Mouse (Mus musculus): ENCODE results near the gene Zfp219. TPM values are rescaled to one million over a fixed set of nuclear protein-coding genes. Genes with fewer than 3 reads are reported as not detected.

Zfp219 gene
- polyA plus RNA-seq, 1 experiment from 2014 or later, result 32.9 TPM

DNA sequence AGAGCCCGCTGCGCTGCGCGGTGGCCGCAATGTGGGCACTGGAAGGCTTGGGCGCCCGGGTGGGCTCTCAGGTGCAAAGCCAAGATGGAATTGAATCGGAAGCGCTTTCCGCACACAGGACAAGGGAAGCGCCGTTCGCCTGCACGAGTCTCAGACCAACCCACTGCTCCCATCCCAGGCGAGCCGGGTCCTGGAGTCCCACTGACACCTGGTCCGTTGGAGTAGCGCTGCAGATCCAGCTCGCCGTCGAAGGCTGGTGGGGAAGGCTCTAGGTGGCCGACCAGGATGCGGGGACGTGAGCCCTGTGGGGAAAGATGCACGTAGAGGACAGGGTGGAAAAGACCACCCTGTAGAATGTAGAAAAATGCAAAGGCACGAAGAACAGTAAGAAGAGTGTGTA lies 11.2 kb downstream of the Zfp219 start:
- H3K4me3 ChIP-seq (replicated peaks), result no peak overlapping the region
- no peak overlapping the region for H3K9ac ChIP-seq
- peaks cover 22% of the 10 kb centered on the region for H3K4me1 ChIP-seq
- no peak for ATAC-seq (ENCODE audit: insufficient read depth, low FRiP score, low read depth)
- H3K4me2 ChIP-seq, result peak overlapping the region; percentile 17
- H3K27me3 ChIP-seq (replicated peaks), result no peaks in the 10 kb centered on the region
- no peaks in the 10 kb centered on the region for H3K9me3 ChIP-seq
- peaks cover 39% of the 10 kb centered on the region for H3K36me3 ChIP-seq
- no peak overlapping the region for H3K27ac ChIP-seq
- 62% methylated on average over 26 of the region's 26 CpGs for WGBS

DNA sequence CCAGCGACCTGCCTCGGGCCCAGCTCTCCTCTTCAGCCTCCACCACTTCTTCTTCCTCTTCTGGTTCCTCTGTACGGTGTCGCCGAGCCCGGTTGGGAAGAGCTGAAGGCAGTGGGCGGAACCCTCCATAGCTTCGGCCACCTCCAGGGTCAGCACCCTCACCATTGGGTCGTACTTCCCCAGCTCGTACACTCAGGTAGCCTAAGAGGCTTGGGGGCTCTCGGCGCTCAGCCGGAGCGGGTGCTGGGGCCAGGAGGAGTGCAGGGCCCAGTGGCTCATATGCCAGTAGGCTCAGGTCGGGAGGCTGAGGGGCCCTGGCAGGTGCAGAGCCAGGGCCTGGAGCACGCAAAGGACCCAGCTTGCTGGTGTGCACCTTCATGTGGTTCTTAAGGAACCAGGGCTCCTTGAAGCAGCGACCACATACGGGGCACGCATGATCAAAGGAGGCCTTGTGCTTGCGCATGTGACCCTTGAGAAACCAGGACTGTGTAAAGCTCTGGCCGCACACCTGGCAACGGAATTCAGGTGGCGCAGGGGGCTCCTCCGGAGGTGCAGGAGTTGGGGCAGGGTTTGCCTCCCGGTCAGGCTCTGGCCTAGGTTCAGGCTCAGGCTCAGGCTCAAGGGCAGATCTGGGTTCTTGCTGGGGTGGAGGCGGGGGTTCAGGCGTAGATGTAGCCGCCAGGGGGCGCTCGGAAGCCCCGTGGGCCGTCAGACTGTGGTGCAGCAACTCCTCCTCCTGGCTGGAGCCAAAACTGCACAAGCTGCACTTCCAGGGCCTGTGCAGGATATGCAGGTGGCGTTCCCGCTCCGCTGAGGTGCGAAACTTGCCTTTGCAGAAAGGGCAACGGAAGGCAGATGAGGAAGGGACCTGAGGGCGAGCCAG lies 12.0 kb downstream of the Zfp219 start:
- 56% methylated on average over 38 of the region's 38 CpGs for WGBS
- Histone ChIP-seq H3K4me1 (peaks cover 22% of the 10 kb centered on the region), H3K27ac (no peak overlapping the region), H3K4me3 (replicated peaks) (no peak overlapping the region), H3K4me2 (peak overlapping the region; percentile 17), H3K36me3 (peaks cover 43% of the 10 kb centered on the region), H3K9ac (no peak overlapping the region), H3K27me3 (replicated peaks) (no peaks in the 10 kb centered on the region), H3K9me3 (no peaks in the 10 kb centered on the region)
- peak; percentile 57 for ATAC-seq (ENCODE audit: insufficient read depth, low FRiP score, low read depth)

DNA sequence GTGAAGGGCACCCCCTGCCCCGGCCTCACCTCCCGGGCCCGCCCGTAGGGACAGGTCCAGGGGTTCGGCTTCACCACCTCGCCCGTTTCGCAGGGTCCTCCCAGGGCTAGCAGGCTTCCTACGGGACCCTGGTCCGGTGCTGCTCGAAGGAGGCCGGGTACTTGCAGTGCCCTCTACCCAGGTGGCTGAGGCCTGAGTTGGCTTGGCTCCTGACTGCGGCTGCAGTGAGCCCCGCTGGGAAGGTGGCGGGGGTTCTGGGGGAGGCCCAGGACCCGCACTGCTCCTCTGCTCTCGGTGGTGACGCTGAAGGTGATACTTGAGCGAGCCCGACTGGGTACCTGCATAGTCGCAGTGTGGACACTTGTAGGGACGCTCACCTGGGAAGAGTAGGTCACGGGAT lies 13.8 kb downstream of the Zfp219 start:
- WGBS, result 92% methylated on average over 23 of the region's 23 CpGs
- Histone ChIP-seq H3K27ac (no peak overlapping the region), H3K36me3 (peaks cover 49% of the 10 kb centered on the region), H3K9ac (no peak overlapping the region), H3K9me3 (no peaks in the 10 kb centered on the region), H3K27me3 (replicated peaks) (no peaks in the 10 kb centered on the region), H3K4me3 (replicated peaks) (no peak overlapping the region), H3K4me1 (peaks cover 22% of the 10 kb centered on the region), H3K4me2 (no peak overlapping the region)
- no peak for ATAC-seq (ENCODE audit: insufficient read depth, low FRiP score, low read depth)

DNA sequence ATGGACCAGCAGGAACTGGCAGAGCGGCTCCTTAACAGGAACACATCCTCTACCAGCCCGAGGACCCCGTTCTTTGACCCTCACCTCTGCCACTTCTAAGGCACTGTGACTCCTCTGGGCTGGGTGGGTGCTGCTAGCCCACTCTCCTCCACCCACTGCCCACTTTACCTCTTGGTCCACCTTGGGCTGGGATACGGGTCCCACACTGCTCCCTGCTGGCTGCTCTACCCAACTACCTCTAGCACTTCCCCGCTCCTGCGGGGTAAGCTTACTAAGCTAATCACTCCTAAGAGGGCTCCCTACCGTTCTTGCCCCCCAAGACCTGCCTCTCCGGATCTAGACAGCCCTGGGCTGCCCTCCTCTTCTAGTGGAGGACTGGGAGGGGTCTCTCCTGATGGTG lies 14.3 kb downstream of the Zfp219 start:
- no peak overlapping the region for H3K4me3 ChIP-seq (replicated peaks)
- no peak overlapping the region for H3K9ac ChIP-seq
- no peak overlapping the region for H3K4me2 ChIP-seq
- H3K4me1 ChIP-seq, result peaks cover 22% of the 10 kb centered on the region
- H3K27me3 ChIP-seq (replicated peaks), result no peaks in the 10 kb centered on the region
- WGBS, result 80% methylated on average over 8 of the region's 8 CpGs
- H3K36me3 ChIP-seq, result peaks cover 50% of the 10 kb centered on the region
- no peaks in the 10 kb centered on the region for H3K9me3 ChIP-seq
- no peak overlapping the region for H3K27ac ChIP-seq
- ATAC-seq (ENCODE audit: insufficient read depth, low FRiP score, low read depth), result no peak

DNA sequence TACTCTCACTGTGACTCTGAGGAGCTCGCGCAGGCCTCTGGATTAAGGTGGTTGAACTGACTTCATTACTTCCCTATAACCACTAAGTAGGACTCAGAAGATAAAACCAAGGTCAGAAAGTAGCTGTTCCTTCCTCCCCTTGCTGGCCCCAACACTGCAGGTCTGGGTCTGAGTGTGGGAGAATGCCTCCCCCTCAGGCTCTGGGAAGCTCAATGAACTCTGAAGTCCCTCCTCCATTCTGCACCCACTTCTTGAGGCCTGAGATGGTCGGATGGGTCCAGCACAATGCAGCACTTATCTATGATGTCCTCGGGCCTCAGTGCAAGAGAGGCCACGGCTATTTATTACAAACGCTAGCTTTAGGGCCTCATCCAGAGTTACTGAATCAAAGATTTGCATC lies 14.9 kb downstream of the Zfp219 start:
- peaks cover 53% of the 10 kb centered on the region for H3K36me3 ChIP-seq
- H3K9me3 ChIP-seq, result no peaks in the 10 kb centered on the region
- WGBS, result 79% methylated on average over 6 of the region's 6 CpGs
- H3K27me3 ChIP-seq (replicated peaks), result no peaks in the 10 kb centered on the region
- H3K27ac ChIP-seq, result no peak overlapping the region
- no peak for ATAC-seq (ENCODE audit: insufficient read depth, low FRiP score, low read depth)
- no peak overlapping the region for H3K4me2 ChIP-seq
- H3K9ac ChIP-seq, result no peak overlapping the region
- peaks cover 19% of the 10 kb centered on the region for H3K4me1 ChIP-seq
- no peak overlapping the region for H3K4me3 ChIP-seq (replicated peaks)

- H3K9ac ChIP-seq, result no peak overlapping the region
- H3K9me3 ChIP-seq, result no peaks in the 10 kb centered on the region
- no peak overlapping the region for H3K4me2 ChIP-seq
- 77% methylated on average over 7 of the region's 7 CpGs for WGBS
- peaks cover 15% of the 10 kb centered on the region for H3K4me1 ChIP-seq
- no peak overlapping the region for H3K4me3 ChIP-seq (replicated peaks)
- H3K27ac ChIP-seq, result no peak overlapping the region
- peaks cover 54% of the 10 kb centered on the region for H3K36me3 ChIP-seq
- H3K27me3 ChIP-seq (replicated peaks), result no peaks in the 10 kb centered on the region
- ATAC-seq (ENCODE audit: insufficient read depth, low FRiP score, low read depth), result no peak
Observed at GRCm38 (mm10) chr14:52005141-52005540, 15.4 kb downstream of the Zfp219 start.

DNA sequence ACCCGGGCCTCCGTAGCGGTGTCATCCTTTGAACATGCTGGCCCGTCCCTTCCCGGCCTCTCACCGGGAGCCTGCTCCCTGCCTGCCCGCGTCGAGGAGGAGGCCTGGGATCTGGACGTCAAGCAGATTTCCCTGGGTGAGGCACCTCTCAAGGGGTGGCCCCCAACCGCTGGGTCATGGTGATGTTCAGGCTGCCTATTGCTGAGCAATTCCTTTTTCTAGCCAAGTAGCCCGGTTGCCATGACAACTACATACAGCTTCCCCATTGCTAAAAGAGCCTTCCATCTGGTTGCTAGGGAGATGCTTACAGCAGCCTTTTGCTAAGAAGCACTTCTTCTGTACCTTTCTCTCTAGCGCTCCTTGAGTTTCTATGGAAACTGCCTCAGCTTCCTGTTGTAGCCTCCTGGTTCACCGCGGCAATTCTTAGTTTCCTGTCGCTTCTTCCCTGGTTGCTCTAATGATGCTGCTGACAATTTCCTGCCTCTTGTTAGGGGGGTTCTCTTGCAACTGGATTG lies 16.5 kb downstream of the Zfp219 start:
- WGBS, result 45% methylated on average over 16 of the region's 16 CpGs
- Histone ChIP-seq H3K9ac (no peak overlapping the region), H3K4me2 (no peak overlapping the region), H3K36me3 (peaks cover 62% of the 10 kb centered on the region), H3K4me3 (replicated peaks) (no peak overlapping the region), H3K27ac (no peak overlapping the region), H3K4me1 (peaks cover 8% of the 10 kb centered on the region), H3K9me3 (no peaks in the 10 kb centered on the region), H3K27me3 (replicated peaks) (no peaks in the 10 kb centered on the region)
- no peak for ATAC-seq (ENCODE audit: insufficient read depth, low FRiP score, low read depth)

DNA sequence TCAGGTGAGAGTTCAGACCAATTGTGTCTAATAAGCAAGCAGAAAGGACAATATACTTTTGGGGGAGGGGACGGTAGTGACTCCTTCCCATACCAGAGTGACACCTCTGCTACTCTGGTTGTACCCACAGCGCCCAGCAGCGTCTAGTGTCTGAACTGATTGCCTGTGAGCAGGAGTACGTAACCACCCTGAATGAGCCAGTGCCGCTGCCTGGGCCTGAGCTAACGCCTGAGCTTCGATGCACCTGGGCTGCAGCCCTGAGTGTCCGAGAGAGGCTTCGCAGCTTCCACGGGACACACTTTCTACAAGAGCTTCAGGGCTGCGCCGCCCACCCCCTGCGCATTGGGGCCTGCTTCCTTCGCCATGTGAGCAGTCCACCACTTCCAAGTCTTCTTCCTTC lies 23.1 kb downstream of the Zfp219 start:
- Histone ChIP-seq H3K27ac (no peak overlapping the region), H3K4me1 (no peaks in the 10 kb centered on the region), H3K4me3 (replicated peaks) (no peak overlapping the region), H3K36me3 (peaks cover 49% of the 10 kb centered on the region), H3K27me3 (replicated peaks) (no peaks in the 10 kb centered on the region), H3K4me2 (no peak overlapping the region), H3K9ac (no peak overlapping the region), H3K9me3 (no peaks in the 10 kb centered on the region)
- no peak for ATAC-seq (ENCODE audit: insufficient read depth, low FRiP score, low read depth)
- WGBS, result 90% methylated on average over 14 of the region's 14 CpGs

DNA sequence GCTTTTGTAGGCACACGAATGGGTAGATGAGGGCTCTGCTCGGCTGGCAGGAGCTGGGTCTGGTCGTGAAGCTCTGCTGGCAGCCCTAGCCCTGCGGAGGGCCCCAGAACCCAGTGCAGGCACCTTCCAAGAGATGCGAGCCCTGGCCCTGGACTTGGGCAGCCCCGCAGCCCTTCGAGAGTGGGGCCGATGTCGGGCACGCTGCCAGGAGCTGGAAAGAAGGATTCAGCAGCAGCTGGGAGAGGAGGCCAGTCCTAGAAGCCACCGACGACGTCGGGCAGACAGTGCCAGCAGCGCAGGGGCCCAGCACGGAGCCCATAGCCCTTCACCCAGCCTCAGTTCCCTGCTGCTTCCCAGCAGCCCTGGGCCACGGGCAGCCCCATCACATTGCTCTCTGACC lies 23.7 kb downstream of the Zfp219 start:
- no peaks in the 10 kb centered on the region for H3K27me3 ChIP-seq (replicated peaks)
- H3K36me3 ChIP-seq, result peaks cover 55% of the 10 kb centered on the region
- no peaks in the 10 kb centered on the region for H3K9me3 ChIP-seq
- no peak overlapping the region for H3K4me3 ChIP-seq (replicated peaks)
- no peaks in the 10 kb centered on the region for H3K4me1 ChIP-seq
- no peak overlapping the region for H3K9ac ChIP-seq
- 64% methylated on average over 17 of the region's 17 CpGs for WGBS
- 0 out of 2 replicates have a peak, but pooled peaks have one; percentile 17 for ATAC-seq (ENCODE audit: insufficient read depth, low FRiP score, low read depth)
- H3K4me2 ChIP-seq, result no peak overlapping the region
- no peak overlapping the region for H3K27ac ChIP-seq

GRCm38 (mm10) chr14:51996231-51996841 lies 24.2 kb downstream of the Zfp219 start:
- 82% methylated on average over 13 of the region's 13 CpGs for WGBS
- H3K27ac ChIP-seq, result no peak overlapping the region
- no peak overlapping the region for H3K4me3 ChIP-seq (replicated peaks)
- H3K36me3 ChIP-seq, result peaks cover 59% of the 10 kb centered on the region
- no peaks in the 10 kb centered on the region for H3K9me3 ChIP-seq
- H3K27me3 ChIP-seq (replicated peaks), result no peaks in the 10 kb centered on the region
- no peak overlapping the region for H3K9ac ChIP-seq
- no peak overlapping the region for H3K4me2 ChIP-seq
- ATAC-seq (ENCODE audit: insufficient read depth, low FRiP score, low read depth), result no peak
- no peaks in the 10 kb centered on the region for H3K4me1 ChIP-seq

DNA sequence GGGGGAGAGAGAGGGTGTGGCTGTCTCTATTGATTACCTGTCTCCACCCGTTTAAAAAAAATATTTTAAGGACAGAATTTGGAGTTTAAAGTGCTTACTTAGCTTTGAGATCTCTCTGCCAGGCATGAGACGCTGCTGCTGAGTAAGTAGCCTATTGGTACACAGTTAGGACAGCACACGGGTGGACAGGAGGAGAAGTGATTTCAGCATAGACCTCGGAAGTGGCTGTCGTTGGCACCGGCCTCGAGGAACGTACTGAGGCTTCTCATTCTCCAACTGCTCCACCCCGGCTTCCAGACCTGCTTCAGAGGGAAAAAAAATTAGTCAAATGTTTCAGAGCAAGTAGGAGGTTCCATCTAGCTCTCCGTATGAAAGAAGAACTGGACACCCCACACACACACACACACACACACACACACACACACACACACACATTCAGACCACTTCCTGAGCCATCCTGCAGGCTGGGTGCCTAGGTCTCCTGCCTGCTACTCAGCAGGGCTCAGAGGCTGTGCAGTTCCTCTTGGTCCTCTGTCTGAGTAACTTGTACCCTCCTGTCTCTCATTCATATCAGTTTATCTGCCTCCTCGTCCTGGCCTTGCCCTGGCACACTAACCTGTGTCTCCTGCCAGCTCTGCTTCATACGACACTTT lies 25.2 kb downstream of the Zfp219 start:
- Histone ChIP-seq H3K9me3 (no peaks in the 10 kb centered on the region), H3K4me1 (no peaks in the 10 kb centered on the region), H3K4me2 (no peak overlapping the region), H3K36me3 (peaks cover 60% of the 10 kb centered on the region), H3K9ac (no peak overlapping the region), H3K27ac (no peak overlapping the region), H3K27me3 (replicated peaks) (no peaks in the 10 kb centered on the region), H3K4me3 (replicated peaks) (no peak overlapping the region)
- no peak for ATAC-seq (ENCODE audit: insufficient read depth, low FRiP score, low read depth)
- 68% methylated on average over 12 of the region's 12 CpGs for WGBS

DNA sequence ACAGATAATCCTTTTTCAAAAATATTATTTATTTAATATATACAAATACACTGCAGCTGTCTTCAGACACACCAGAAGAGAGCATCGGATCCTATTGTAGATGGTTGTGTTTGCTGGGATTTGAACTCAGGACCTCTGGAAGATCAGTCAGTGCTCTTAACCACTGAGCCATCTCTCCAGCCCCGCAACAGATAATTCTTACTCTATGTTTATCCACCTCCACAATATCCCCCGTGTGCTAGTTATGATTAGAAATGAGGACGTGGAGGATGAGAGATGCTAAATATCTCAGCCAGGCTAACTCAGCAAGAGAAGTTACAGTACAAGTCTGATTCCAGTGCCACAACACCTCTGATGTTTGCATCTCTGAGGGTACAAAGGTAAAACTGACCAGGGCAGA lies 26.1 kb downstream of the Zfp219 start:
- no peak overlapping the region for H3K27ac ChIP-seq
- no peak overlapping the region for H3K4me3 ChIP-seq (replicated peaks)
- no peaks in the 10 kb centered on the region for H3K27me3 ChIP-seq (replicated peaks)
- no peak overlapping the region for H3K9ac ChIP-seq
- no peak for ATAC-seq (ENCODE audit: insufficient read depth, low FRiP score, low read depth)
- H3K9me3 ChIP-seq, result no peaks in the 10 kb centered on the region
- no peak overlapping the region for H3K4me2 ChIP-seq
- WGBS, result 81% methylated on average over 4 of the region's 4 CpGs
- peaks cover 57% of the 10 kb centered on the region for H3K36me3 ChIP-seq
- H3K4me1 ChIP-seq, result no peaks in the 10 kb centered on the region

Measured in stomach, embryonic 15.5 days (tissue).